Mouse (Mus musculus): ENCODE data around the gene Slco3a1.
A peak's percentile ranks its signal among the peaks of the same experiment; 100 is the strongest.

The Slco3a1 gene

DNA sequence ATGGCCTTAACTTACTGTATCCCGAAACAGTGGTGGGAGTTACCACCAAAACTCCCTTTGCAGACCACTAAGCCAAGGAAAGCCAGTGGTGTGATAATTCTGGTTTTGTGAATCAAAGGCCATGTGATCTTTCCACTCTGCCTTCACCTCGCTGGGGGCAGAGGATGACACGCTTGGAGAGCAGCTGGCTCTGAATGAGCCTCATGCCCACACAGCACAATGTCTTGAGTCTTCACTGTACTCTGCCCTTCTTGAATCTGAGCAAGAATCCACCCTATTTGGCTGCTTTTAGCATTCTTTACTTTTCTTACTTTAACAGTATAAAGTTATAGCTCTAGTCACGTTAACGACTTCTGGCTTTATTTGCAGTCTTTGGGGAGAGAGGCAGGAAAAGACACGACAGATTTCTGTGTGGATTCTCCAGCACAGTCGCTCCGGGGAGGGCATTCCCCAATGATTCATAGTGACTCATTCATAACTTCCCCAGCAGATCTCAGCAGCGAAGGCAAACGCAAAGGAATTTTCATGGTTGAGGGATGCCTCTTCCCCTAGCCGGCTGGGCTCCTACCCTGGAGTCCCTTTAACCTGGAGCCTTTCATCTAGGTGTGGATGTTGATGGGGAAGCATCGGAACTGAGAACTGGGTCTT is 178.1 kb downstream of the Slco3a1 start:
- no peak for DNase-seq

DNA sequence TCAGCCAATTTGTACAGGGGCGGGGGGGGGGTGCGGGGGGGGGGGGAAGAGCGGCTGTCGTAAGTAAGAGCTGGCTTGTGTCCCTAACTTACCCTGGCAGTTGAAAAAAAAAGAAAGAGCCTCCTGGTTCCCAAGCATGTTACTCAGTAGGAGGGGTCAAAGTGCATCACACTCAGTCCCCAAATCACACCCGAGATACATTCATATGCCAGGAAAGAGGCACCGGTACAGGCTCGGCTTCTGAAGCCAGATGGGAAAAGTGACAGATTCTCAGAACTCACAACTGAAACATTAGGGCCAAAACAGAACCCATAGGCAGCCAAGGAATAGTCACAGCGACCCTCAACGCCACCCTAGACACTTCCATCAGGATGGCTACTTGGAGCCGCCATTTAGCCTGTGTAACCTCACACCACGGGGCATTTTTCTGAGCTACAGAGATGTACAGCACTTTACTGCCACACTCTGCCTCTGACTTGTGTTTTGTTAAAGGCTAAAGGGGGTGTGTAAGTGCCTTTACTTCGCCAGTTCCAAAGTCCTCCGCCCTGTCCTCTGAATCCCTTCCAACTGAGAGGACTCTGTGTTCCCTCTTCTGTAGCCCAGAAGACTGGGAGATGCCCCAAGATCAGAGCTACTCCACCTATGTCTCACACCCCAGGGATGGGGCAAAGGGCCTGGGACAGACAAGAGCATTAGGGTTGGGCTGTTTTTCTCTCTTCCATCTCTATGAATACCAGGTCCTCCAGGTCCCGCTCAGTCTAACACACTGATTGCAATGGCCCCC is 179.2 kb downstream of the Slco3a1 start:
- no peak for DNase-seq

DNA sequence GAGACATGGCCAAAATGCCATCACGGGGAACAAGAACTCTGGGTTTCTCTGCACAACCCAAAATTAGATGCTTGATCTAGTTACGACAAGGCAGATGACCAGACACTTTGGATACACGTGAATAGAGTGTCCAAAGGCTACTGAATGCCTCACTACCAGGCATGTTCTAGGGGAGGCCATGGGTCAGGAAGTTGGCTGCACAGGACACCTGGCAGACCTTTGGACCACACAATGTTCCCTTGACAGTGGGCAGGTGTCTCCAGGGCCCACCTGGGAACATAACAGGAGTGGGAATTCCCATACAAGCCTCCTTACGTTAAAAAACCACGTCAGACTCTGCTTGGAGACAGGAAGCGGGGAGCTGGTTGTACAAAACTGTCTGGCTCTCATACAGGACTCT is 181.5 kb downstream of the Slco3a1 start:
- no peak for DNase-seq

DNA sequence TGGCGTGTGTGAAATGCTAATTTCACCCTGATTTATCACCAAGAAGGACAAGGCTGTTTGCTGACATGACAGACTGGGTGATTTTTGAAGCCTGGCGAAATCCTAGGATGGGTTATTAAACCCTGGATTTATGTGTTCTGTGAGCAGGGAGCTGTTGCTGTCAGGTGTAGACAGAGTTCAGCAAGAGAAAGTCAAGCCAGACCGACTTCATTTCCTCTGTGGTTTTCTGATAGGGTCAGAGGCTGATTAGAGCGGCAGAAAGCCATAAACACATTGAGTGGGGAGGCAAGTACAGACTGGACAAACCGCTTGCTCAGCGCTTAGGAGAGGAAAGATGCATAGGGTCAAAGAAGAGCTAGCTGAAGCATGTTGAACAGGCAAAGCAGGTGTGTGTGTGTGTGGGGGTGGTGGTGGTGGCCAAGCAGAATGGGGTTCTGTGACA is 182.4 kb downstream of the Slco3a1 start:
- no peak for DNase-seq

DNA sequence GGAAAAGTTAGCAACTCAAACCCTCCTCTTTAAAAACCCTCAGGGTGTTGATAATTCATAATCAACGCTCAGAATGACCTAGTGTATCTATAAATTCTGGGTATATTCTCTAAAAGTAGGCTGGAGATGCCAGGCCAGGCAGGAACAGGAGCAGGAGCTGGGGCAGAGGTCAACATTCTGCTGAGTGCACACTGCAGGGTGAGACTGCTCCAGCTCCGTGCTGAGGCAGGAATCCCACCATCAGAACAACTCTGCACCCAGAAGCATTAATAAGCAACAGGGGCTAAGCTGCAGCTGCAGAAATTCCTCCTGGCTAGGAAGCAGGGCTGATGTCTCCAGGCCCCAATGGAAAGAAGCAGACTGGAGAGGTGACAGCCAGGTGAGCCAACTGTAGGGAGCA is 182.9 kb downstream of the Slco3a1 start:
- DNase-seq = no peak

DNA sequence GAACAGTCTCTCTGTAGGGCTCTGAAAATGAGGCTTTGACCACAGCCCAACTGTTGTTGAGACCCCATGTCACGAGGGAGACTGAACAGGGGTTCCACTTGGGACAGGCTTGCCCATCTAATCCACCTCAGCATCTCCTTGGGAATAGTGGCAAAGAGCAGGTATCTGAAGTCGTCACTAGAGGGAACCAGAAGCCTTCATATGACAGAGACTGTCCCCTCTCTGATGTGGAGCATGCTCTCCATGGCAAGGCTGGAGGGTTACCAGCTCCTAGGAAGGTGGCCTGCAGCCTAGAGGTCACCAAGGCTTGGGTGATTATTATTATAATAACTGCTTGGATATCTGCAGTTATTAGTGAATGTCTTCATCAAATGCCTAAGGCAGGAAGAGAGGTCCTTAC is 183.4 kb downstream of the Slco3a1 start:
- DNase-seq = no peak

DNA sequence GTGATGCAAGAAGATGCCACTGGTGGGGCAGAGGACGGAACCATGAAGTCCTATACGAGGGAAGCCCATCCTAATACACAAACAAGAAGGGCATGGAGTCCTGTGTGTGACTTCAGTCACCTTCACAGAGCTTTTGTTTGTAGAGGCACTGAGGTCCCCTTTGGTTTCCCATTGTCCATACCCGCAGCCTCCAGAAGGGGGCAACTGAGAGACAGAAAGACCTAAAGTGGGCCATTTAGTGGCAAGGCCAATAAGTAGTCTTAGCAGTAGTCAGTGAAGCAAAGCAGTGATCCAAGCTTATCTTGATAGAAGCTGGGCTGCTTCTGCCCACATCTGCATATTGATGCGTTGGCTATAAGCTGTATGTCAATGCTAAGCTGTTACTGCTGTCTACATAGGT is 184.9 kb downstream of the Slco3a1 start:
- peak; percentile 81 for DNase-seq

DNA sequence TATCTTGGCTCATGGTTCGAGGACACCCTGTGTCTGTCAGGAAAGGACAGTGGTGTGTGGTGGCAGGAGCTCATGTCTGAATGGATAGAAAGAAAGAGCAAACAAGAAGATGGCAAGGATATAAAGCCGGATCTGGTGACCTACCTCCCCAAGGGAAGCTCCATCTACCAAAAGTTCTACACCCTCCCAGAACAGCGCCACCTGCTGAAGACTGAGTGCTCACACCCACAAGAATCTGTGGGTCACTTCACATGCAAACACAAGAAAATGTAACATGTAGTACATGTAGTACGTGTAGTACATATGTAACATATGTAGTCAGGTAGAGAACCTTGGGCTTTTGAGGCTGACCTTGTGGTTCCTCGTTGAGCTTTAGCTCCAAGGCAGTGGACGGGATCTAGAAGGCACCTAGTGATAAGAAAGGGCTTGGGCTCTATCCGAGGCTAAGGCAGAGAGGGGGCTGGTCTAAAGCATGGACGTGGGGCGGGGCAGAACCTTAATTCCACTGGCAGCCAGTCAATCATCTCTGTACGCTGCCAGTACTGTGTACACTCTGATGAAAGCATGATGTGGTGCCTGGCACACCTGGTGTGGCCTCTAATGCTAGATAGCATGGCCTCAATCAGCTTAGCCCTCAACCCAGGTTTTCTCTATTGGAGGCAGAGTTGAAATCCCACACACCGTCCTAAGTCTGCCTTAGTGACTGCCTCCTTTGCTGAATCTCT is 186.2 kb downstream of the Slco3a1 start:
- peak; percentile 42 for DNase-seq

DNA sequence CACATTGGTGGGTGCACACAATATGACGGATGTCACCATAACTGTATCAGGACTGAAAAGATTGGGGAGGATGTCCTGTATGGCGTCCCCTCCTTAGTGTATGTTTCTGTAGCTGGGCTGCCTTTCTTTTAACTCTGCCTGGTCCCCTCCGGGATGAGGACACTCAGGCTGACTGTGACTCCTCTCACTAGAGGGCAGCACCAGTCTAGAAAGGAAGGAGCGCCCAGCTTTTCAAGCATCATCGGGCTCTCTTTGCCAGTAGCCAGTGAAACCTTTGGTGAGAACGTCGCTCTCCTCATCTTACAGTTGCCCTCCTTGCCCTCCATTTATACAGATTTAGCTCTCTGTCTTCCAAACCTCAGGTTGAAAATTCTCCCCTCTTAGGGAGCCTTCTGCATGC is 187.2 kb downstream of the Slco3a1 start:
- DNase-seq = peak; percentile 67

DNA sequence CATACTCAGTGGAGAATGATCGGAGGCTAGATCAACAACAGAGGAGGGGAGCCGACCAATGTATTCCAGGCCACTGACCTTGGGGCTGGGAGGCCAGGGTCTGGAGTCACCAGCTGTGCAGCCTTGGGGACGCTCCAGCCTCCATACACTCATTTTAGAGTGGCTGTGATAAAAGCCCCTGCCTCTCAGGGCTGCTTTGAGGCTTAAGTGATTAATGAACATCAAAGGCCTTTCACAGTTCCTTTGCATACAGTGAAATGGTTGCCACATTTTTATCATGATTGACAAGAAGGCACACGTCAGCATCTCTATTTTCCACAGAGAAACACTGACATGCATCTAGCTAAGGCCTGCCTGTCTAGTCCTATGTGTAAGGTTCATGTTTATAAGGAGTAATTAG is 189.0 kb downstream of the Slco3a1 start:
- no peak for DNase-seq

DNA sequence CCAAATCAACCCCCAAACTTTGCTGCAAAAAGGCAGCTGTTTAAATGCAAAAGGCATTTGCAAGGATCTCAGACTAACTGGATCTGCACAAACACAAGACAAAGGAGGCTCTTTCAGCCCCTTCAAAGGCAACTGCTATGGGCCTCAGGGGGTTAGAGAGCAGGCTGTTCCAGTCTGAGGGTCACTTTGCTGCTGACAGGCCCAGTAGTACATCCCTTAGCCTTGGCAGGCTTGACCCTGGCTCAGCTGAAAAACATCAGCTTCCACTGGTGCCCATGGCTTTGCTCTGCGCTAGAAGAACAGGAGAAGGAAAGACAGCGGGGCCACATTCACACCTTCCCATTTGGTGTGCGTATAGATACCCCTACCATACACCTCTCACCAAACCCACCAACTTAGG is 189.6 kb downstream of the Slco3a1 start:
- no peak for DNase-seq

DNA sequence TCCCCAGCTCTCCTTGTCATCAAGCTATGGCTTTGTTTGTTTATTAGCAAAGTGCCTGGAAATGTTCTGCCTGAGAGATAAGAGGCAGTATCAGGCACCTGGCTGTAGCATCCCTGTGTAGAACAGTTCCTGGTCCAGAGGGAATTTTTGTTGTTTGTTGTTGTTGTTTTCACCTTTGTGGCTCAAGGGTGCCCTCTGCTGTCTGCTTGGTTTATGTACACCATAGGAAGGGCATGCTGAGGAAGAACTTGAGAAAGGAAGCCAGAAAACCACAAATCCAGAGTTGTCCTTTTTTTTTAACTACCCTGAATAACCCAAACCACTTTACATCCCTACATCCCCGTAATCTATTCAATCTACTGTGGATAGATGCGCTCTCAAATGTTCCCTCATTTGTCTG is 191.1 kb downstream of the Slco3a1 start:
- peak; percentile 50 for DNase-seq

DNA sequence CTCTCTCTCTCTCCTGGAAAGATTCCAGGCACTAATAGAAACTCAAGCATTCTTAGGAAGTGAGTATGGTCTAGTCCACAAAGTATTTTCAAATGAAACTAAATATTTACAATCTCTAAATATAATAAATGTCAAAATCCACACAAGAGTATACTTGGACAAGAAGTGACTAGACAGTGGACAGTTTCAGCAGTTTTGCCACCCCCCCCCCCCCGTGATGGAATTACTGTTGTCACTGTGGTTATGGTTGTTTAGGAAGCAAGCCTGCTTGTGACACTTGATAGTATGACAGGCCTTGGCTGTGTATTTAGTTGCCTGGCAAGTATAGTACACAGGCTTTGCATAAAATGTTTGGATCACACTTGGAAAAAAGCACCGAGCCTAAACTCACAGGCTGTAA is 192.9 kb downstream of the Slco3a1 start:
- no peak for DNase-seq

DNA sequence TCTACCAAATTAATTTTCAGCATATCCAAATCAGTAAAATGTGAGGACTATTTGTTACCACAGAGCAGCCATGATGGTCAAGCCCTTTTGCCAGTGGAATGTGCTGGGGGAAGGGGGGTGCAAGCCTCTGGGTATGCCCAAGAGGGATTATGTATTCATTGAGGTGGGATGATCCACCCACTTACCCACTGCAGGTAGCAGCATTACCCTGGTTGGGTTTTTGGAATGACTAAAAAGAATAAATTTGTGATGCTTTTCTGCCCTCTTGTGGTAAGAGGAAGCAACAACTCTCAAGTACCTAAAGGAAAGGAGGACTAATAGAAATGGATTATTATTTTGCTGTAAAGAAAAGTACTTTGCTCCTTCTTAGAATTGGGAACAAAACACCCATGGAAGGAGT is 197.6 kb downstream of the Slco3a1 start:
- no peak for DNase-seq

DNA sequence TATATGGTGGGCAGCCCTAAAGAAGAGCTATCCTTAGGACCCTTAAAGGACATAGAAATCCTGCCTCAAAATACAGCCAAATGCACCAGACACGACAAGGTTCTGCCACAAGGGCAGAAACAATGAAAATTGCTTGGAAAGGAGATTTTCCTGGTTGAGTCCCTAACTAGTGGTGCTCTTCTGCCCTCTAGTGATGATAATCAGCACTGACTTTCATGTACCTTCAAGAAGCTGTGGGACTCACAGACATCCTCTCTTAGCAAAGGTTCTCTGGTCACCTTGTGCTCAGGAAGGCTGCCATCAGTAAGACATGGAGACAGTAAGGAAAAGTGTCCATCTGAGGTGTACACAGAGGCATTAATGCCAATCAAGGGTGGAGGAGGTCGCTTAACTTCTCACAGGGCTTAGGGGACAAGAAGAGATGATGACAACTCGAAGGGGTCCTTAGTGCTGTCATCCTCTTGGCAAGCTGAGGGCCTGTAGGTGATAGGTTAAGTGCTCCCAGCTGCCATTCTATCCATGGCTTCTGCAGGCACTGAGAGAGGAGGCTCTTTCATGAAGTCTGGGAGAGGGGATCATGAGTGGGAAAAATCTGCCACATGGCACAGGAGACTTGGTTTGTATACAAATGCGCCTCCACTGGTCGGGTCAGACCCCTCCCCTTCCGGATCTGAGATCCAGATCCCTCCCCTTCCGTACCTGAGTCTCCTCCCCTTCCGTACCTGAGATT is 199.9 kb downstream of the Slco3a1 start:
- DNase-seq = no peak

DNA sequence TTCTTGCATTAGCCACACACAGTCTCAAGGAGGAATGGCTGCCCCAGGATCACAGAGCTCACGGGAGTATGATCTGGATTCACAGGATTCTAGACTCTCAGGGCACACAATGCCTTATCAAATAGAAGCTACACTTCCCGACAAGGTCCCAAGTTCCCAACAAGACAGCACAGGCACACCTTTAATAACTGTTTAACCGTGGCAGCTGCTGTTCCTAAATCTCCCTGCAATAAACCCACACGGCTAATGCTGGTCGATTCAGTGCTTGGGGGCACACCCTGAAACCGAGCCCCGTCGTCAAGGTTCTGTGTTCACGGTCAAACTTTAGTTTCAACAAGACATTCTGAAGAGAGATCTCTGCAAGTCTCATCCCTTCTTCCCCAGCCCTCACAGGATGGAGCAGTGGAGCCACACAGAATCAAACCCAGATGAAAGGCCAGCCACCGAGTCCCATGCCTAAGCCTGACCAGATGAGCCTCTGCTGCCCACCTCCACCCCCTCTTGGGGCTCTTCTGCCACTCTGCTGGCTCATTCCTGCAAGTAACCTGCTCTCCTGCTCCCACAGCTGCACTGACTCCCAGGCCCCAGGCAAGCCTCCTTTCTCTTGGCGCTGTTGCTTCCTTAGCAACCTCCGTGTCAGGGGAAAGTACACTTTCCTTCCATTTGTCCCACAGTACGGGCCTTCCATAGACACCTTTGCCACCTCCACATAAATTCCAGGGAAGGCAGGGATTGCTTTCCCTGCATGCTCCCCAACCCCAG is 200.7 kb downstream of the Slco3a1 start:
- DNase-seq = no peak

DNA sequence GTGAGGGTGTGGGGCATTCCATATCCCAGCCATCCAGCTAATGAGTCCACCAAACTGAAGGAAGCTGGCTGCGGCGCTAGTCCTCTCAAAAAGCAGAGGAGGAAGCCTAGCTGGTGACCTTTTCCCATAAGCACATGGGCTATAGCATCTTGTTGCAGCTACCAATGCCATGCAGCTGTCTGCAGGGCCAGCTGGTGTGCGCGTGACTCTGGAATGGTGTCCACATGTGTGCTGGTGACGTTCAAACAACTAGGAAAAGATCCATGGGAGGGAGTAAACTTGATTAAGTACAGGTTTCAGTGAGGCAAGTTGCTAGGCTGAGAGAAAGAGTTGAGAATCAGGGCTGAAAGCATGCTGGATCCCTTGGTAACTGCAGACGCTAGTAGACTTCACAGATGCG is 201.3 kb downstream of the Slco3a1 start:
- DNase-seq = no peak

DNA sequence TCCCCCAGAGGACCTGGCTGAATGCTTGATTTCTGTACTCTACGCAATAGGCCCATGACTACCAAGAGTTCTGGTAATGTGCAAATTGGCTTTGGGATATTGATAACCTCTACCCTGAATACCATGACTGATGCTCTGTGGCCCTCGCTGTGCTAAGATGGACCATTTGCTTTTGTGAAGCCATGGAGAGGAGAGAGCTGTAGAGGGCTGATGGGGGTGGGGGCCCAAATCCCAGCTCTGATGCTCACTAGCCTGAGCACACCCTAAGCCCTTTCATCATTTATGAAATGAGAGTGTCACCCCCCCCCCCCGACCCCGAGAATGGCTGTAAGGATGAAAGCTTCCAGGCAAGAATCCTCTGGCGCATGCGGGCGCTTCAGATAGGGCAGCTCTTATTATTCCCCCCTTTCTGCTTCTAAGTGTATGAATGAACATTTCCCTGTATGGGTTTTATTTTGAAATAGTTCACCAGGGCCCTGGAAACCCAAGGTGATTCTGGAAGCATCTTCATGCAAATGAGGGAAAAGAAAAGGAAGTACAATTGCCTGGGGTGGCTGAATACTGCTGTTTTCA is 206.2 kb downstream of the Slco3a1 start:
- DNase-seq = no peak

DNA sequence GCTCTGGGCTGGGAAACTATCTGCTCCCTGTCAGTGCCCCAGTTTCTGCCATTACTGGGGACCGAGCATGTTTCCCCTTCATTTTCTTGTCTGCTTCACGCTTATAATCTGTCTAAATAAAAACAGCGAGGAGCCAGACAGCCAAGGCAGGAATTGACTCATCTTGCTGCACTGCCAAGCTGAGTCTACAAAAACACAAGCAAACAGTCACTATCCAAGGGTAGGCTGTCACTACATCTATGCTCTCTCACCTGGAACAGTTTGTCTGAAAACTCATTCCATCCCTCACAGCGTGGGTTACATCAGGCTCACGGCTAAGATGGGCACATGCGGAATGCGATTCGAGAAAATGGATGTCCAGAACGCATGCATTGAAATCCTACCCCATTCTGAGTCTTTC is 207.6 kb downstream of the Slco3a1 start:
- no peak for DNase-seq

DNA sequence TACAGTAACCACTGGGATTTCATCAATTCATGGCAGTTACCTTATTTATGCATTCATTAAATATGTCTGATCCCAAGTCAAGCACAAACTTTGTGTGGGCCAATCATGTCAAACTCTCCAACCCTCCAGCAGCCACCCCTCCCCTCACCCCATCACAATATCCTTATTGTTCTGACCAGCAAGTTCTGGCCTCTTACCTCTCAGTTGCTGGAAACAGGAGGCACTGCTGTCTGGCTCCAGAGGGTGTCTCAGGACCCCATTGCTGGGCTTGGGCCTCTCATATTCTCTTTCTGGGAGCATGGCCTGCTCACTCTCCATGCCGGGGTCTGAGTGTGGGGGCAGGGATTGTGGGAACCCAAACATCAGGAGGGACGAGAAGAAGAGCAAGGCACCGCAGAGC is 208.1 kb downstream of the Slco3a1 start:
- no peak for DNase-seq

DNA sequence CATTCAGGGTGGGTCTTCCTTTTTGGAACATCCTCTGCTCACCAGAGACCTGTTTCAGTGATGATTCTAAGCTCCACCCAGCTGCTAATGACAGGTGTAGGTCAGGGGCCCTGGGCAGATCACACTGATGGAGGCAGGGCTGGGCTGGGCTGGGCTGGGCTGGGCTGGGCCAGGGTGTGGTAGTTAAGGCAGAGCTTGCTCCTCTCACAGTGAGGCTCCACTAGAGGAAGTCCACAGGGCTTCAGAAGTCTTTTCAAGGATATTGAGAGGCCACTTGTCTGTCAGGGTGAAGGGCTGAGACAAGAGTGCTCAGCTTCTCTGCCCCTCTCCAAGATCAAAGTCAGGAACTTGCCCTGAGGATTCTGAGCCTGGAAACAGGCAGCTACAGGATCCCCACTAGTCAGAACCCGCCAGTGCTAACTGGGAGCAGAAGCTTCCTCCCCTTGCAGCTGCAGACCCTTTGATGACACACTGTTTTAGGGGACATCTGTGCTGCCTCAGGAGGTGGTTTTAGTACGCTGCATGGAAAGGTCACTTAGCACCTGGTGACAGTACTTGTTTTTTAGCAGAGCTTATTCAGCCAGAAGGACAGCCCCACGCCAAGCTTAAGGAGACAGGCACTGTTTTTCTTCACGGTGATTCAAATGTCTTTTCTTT is 213.3 kb downstream of the Slco3a1 start:
- peak; percentile 46 for DNase-seq
